Mouse (Mus musculus) hindbrain, embryonic 15.5 days (tissue): Measurements from ENCODE around the gene Ifnar1. TPM values are rescaled to one million over a fixed set of nuclear protein-coding genes. Genes with fewer than 3 reads are reported as not detected.
"Not testable (repeated sequence)": the region's sequence is repeated elsewhere in the genome, so short reads cannot be mapped to it uniquely, and the experiment has no call there.

Experiments used
- ATAC-seq: fragments of 200-750 bp; cut with Nextera tagmentation; 2 replicates; pipeline ENCODE4 v1.8.0; 2017; ENCODE audit warnings: low read depth, moderate number of reproducible peaks, moderate TSS enrichment; ENCODE audit not compliant: low FRiP score
- H3K27ac ChIP-seq: fragments of 300-500 bp; sonication (generic); replicated peaks from 2 replicates; pipeline ENCODE4 v1.5.1; 2015; ENCODE audit warnings: mild to moderate bottlenecking, inconsistent platforms
- H3K27me3 ChIP-seq: fragments of 300-500 bp; sonication (generic); 2 replicates; pipeline ENCODE4 v1.6.1; 2015; ENCODE audit warnings: control low read depth, inconsistent platforms
- H3K36me3 ChIP-seq: fragments of 300-500 bp; sonication (generic); 2 replicates; pipeline ENCODE4 v1.6.1; 2015; ENCODE audit warnings: control low read depth, inconsistent platforms
- H3K4me1 ChIP-seq: fragments of 300-500 bp; sonication (generic); replicated peaks from 2 replicates; pipeline ENCODE4 v1.6.1; 2015; ENCODE audit warnings: control low read depth, inconsistent platforms
- H3K4me2 ChIP-seq: fragments of 300-500 bp; sonication (generic); 2 replicates; pipeline ENCODE4 v1.6.1; 2015; ENCODE audit warnings: moderate library complexity, mild to moderate bottlenecking, inconsistent platforms
- H3K4me3 ChIP-seq: fragments of 300-500 bp; sonication (generic); 2 replicates; pipeline ENCODE4 v1.5.1; 2015; ENCODE audit warnings: mild to moderate bottlenecking, inconsistent platforms
- H3K9ac ChIP-seq: fragments of 300-500 bp; sonication (generic); 2 replicates; pipeline ENCODE4 v1.6.1; 2015; ENCODE audit warnings: inconsistent platforms
- H3K9me3 ChIP-seq: fragments of 300-500 bp; sonication (generic); 2 replicates; pipeline ENCODE4 v1.6.1; 2016; ENCODE audit warnings: control low read depth, inconsistent platforms
- whole genome bisulfite sequencing: fragments of 180-500 bp; shearing (Covaris S2); methylation state at CpG from one replicate; pipeline ENCODE4 v1.1.7; 2015; 5-methylcytosine and 5-hydroxymethylcytosine counted together
- polyA plus RNA-seq: library from polyadenylated mRNA; unstranded; fragments of >200 nt; fragmentation: Nextera tagmentation; extraction: Ambion mirVana; gene quantifications from 2 replicates; pipeline ENCODE4 v1.2.1, GENCODE M21; 2015

The Ifnar1 gene
- polyA plus RNA-seq, result 48.3 and 51.4 TPM in 2 replicates

GRCm38 (mm10) chr16:91484808-91485700, at the start of gene Ifnar1:
TSS of gene Ifnar1 (plus strand) at chr16:91485238.
- WGBS, result under 1% methylated on average over 57 of the region's 68 CpGs

GRCm38 (mm10) chr16:91438081-91438480, 47.0 kb upstream of the Ifnar1 start:
- Histone ChIP-seq H3K9me3 (no peaks in the 10 kb centered on the region), H3K9ac (no peak overlapping the region), H3K4me1 (no peaks in the 10 kb centered on the region), H3K4me3 (no peak overlapping the region), H3K27me3 (no peaks in the 10 kb centered on the region), H3K27ac (no peak overlapping the region), H3K4me2 (no peak overlapping the region), H3K36me3 (no peaks in the 10 kb centered on the region)
- ATAC-seq, result no peak
- WGBS, result 75% methylated on average over 3 of the region's 3 CpGs

More at GRCm38 (mm10) chr16:91484808-91485700, at the start of gene Ifnar1:
- Histone ChIP-seq H3K4me1 (peaks cover 36% of the 10 kb centered on the region), H3K27ac (peak within 1 kb of the TSS; percentile 96), H3K9ac (peak within 1 kb of the TSS; percentile 99), H3K36me3 (peaks cover 6% of the 10 kb centered on the region), H3K4me3 (peak within 1 kb of the TSS; percentile 98), H3K9me3 (no peaks in the 10 kb centered on the region), H3K4me2 (peak within 1 kb of the TSS; percentile 63), H3K27me3 (no peaks in the 10 kb centered on the region)
- ATAC-seq, result peak; percentile 99

- not testable (repeated sequence) for H3K27me3 ChIP-seq, ATAC-seq, H3K9ac ChIP-seq, H3K4me3 ChIP-seq, H3K27ac ChIP-seq, H3K9me3 ChIP-seq, H3K4me2 ChIP-seq, H3K36me3 ChIP-seq, H3K4me1 ChIP-seq
- WGBS, result 81% methylated on average over 1 of the region's 1 CpGs
Measured at GRCm38 (mm10) chr16:91438599-91438998, 46.4 kb upstream of the Ifnar1 start.

DNA sequence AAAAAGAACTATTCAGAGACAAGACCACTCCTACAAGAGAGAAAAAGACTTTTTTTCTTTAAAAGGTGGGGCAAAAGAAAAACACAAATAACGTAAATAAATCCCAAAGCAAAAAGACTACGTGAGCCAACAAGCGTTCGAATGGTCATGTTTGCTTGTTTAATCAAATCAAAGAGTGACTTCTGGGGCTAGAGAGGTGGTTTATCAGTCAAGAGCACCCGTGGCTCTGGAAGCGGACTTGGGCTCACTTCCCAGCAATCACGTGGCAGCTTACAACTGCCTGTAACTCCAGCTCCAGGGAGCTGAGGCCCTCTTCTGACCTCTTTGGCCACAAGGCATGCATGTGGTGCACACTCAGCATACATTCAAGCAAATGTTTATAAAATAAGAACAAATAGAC, 43.7 kb upstream of the Ifnar1 start:
- Histone ChIP-seq H3K36me3 (no peaks in the 10 kb centered on the region), H3K4me1 (no peaks in the 10 kb centered on the region), H3K27ac (no peak overlapping the region), H3K4me3 (no peak overlapping the region), H3K27me3 (no peaks in the 10 kb centered on the region), H3K9ac (no peak overlapping the region), H3K4me2 (no peak overlapping the region), H3K9me3 (no peaks in the 10 kb centered on the region)
- ATAC-seq, result no peak
- 68% methylated on average over 7 of the region's 7 CpGs for WGBS

- no peak for ATAC-seq
- Histone ChIP-seq H3K9ac (no peak overlapping the region), H3K4me1 (no peaks in the 10 kb centered on the region), H3K27me3 (no peaks in the 10 kb centered on the region), H3K4me3 (no peak overlapping the region), H3K4me2 (no peak overlapping the region), H3K27ac (no peak overlapping the region), H3K36me3 (no peaks in the 10 kb centered on the region), H3K9me3 (no peaks in the 10 kb centered on the region)
- WGBS, result 84% methylated on average over 7 of the region's 7 CpGs
Measured at GRCm38 (mm10) chr16:91441811-91442240, 43.2 kb upstream of the Ifnar1 start.

GRCm38 (mm10) chr16:91442446-91442845, 42.6 kb upstream of the Ifnar1 start:
- no peak for ATAC-seq
- Histone ChIP-seq H3K4me1 (no peaks in the 10 kb centered on the region), H3K27ac (no peak overlapping the region), H3K4me3 (no peak overlapping the region), H3K36me3 (no peaks in the 10 kb centered on the region), H3K9me3 (no peaks in the 10 kb centered on the region), H3K27me3 (no peaks in the 10 kb centered on the region), H3K4me2 (no peak overlapping the region), H3K9ac (no peak overlapping the region)
- WGBS, result 76% methylated on average over 4 of the region's 4 CpGs

GRCm38 (mm10) chr16:91443211-91443611, 41.8 kb upstream of the Ifnar1 start:
- no peak for ATAC-seq
- whole genome bisulfite sequencing, result 84% methylated on average over 8 of the region's 8 CpGs

DNA sequence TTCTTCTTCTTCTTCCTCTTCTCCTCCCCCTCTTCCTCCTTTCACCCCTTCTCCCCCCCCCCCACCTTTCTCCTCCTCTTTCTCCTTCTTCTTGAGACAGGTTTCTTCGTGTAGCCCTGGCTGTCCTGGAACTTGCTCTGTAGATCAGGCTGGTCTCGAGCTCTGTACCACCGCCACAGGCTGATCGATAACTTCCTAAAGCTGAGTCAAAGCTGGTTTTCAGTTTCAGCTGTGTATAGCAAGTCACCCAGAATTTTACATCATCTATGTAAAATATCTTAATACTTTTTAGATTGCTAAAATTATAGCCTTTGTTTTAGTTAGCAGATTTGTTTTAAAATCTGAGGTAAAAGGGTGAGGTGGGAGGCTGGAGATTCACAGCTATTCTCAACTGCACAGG, 40.2 kb upstream of the Ifnar1 start:
- H3K4me3 ChIP-seq, result no peak overlapping the region
- H3K9ac ChIP-seq, result no peak overlapping the region
- H3K27ac ChIP-seq, result no peak overlapping the region
- H3K9me3 ChIP-seq, result no peaks in the 10 kb centered on the region
- no peaks in the 10 kb centered on the region for H3K4me1 ChIP-seq
- 86% methylated on average over 4 of the region's 4 CpGs for WGBS
- no peak overlapping the region for H3K4me2 ChIP-seq
- H3K27me3 ChIP-seq, result no peaks in the 10 kb centered on the region
- no peaks in the 10 kb centered on the region for H3K36me3 ChIP-seq
- no peak for ATAC-seq

More at GRCm38 (mm10) chr16:91443211-91443611, 41.8 kb upstream of the Ifnar1 start:
- Histone ChIP-seq H3K9me3 (no peaks in the 10 kb centered on the region), H3K4me3 (no peak overlapping the region), H3K4me2 (no peak overlapping the region), H3K27me3 (no peaks in the 10 kb centered on the region), H3K36me3 (no peaks in the 10 kb centered on the region), H3K4me1 (no peaks in the 10 kb centered on the region), H3K27ac (no peak overlapping the region), H3K9ac (no peak overlapping the region)

GRCm38 (mm10) chr16:91445566-91445965, 39.5 kb upstream of the Ifnar1 start:
- Histone ChIP-seq H3K4me1 (no peaks in the 10 kb centered on the region), H3K36me3 (no peaks in the 10 kb centered on the region), H3K27me3 (no peaks in the 10 kb centered on the region), H3K9ac (no peak overlapping the region), H3K27ac (no peak overlapping the region), H3K4me2 (no peak overlapping the region), H3K4me3 (no peak overlapping the region), H3K9me3 (no peaks in the 10 kb centered on the region)
- ATAC-seq, result no peak
- WGBS, result 83% methylated on average over 5 of the region's 5 CpGs

DNA sequence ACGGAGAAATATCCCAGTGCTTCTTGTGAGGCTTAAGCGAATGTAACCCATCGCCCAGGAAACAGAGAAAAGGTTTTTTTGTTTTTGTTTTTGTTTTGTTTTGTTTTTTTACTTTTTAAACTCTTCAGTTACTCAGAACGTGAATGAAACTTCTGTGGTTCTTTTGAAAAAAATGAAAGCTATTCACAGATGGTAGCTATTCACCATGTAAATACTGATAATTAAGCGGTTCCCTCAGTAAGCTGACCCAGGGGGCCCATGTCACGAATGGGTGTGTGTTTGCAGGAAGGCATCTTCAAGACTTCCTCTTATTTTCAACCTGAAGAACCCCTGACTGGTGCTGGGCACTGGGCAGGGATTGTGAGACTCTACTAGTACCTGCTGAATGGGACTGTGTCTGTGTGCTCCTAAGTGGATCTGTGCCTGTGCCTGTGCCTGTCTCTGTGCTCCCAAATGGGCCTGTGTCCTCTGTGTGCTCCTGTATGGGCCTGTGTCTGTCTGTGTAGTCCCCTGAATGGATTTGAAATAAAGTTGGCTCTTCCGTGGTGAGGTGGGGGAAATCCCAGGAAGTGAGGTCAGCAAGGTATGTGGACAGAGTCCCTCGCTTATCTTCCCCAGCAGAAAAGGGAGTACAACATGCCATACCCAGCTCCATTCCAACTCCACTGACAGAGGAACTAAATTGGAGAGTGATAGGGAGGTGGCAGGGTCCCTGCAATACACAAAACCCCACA, 38.1 kb upstream of the Ifnar1 start:
- H3K36me3 ChIP-seq, result no peaks in the 10 kb centered on the region
- 76% methylated on average over 8 of the region's 8 CpGs for WGBS
- no peaks in the 10 kb centered on the region for H3K4me1 ChIP-seq
- no peak overlapping the region for H3K27ac ChIP-seq
- no peak overlapping the region for H3K9ac ChIP-seq
- H3K4me3 ChIP-seq, result no peak overlapping the region
- H3K4me2 ChIP-seq, result no peak overlapping the region
- no peaks in the 10 kb centered on the region for H3K27me3 ChIP-seq
- H3K9me3 ChIP-seq, result no peaks in the 10 kb centered on the region
- no peak for ATAC-seq

GRCm38 (mm10) chr16:91447512-91447900, 37.5 kb upstream of the Ifnar1 start:
- Histone ChIP-seq H3K36me3 (no peaks in the 10 kb centered on the region), H3K4me3 (no peak overlapping the region), H3K27ac (no peak overlapping the region), H3K4me1 (no peaks in the 10 kb centered on the region), H3K27me3 (no peaks in the 10 kb centered on the region), H3K9me3 (no peaks in the 10 kb centered on the region), H3K4me2 (no peak overlapping the region), H3K9ac (no peak overlapping the region)
- 86% methylated on average over 6 of the region's 6 CpGs for WGBS
- ATAC-seq, result no peak

GRCm38 (mm10) chr16:91448088-91448487, 37.0 kb upstream of the Ifnar1 start:
- no peaks in the 10 kb centered on the region for H3K27me3 ChIP-seq
- no peak overlapping the region for H3K4me2 ChIP-seq
- no peak overlapping the region for H3K9ac ChIP-seq
- no peaks in the 10 kb centered on the region for H3K4me1 ChIP-seq
- H3K27ac ChIP-seq, result no peak overlapping the region
- no peaks in the 10 kb centered on the region for H3K36me3 ChIP-seq
- WGBS, result 95% methylated on average over 5 of the region's 5 CpGs
- H3K4me3 ChIP-seq, result no peak overlapping the region
- ATAC-seq, result no peak
- H3K9me3 ChIP-seq, result no peaks in the 10 kb centered on the region
